Mouse (Mus musculus) megakaryocyte, embryonic 14.5 days (primary cell): ENCODE results near the gene Nedd4.

Experiments used
- FLI1 ChIP-seq: IDR thresholded peaks from 2 replicates; pipeline ENCODE4 v1.6.1; 2012; ENCODE audit warnings: low read length, inconsistent platforms, mixed read lengths
- GATA1 ChIP-seq: IDR thresholded peaks from 3 replicates; pipeline ENCODE4 v1.6.1; 2012; ENCODE audit warnings: mixed read lengths, low read length, inconsistent platforms, borderline replicate concordance

DNA sequence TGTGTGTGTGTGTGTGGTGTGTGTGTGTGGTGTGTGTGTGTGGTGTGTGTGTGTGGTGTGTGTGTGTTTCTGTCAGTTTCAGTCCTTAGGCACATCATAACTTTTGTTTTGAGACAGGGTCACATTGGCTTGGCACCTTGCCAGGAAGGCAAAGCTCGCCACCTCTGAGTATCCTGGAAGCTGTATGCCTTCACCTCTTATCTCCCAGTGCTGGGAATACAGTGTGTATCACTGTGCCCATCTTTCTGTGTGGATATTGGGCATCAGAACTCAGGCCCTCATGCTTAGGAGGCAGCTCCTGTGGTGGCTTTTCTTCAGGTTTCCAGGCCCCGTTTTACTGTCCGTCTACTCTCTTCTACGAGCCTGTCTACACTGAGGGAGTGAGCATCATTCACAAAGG is 24.4 kb downstream of the Nedd4 start:
- no peak for TF ChIP-seq GATA1
- no peak for TF ChIP-seq FLI1
